Mouse (Mus musculus) bone marrow, adult 2 months (tissue): ENCODE measurements at regions not wholly inside any gene's neighbourhood (a gene's known extent, or its start where the extent isn't known, plus 50 kb on each side); places are given as distances from the start of the nearest gene placed in this dataset.

Experiments used
- CTCF ChIP-seq: fragments of 200-500 bp; IDR thresholded peaks from 2 replicates; pipeline ENCODE4 v1.5.1; 2011; ENCODE audit warnings: low read length, control low read depth; ENCODE audit not compliant: control insufficient read depth, insufficient read depth
- POLR2A ChIP-seq: fragments of 200-500 bp; IDR thresholded peaks from 2 replicates; pipeline ENCODE4 v1.6.1; 2011; ENCODE audit warnings: low read depth, mild to moderate bottlenecking, control low read depth, low read length, borderline replicate concordance; ENCODE audit not compliant: control insufficient read depth

DNA sequence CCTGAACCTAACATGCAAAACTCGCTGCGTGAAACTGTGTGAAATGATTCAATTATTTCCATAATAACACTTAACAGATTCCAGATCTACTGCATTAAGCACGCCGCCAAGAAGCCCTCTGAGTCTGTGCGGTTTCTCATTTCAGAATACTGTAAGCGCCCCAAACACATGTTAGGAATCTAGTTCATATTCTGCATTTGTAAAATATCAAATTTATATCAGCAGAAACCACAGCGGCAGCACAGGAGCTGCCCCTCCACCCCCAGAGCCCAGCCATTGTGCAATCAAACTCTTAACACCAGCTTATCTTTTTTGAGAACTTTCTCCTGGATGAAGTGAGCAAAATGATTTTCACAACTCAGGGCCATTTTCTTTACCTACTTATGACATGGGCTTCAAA lies 715.4 kb downstream of the Kcnj2 start:
- TF ChIP-seq CTCF (no peak), POLR2A (no peak)
